Mouse (Mus musculus) frontal cortex, postnatal 25 days (tissue): ENCODE data around the gene Nup155.
"Not testable (repeated sequence)": the region's sequence is repeated elsewhere in the genome, so short reads cannot be mapped to it uniquely, and the experiment has no call there.

Experiments
- DNase-seq, 2 experiments: peaks; one replicate each; pipeline ENCODE4 v3.0.0; 2022; ENCODE audit warnings: low spot score in 2 of 2

Nup155 gene

DNA sequence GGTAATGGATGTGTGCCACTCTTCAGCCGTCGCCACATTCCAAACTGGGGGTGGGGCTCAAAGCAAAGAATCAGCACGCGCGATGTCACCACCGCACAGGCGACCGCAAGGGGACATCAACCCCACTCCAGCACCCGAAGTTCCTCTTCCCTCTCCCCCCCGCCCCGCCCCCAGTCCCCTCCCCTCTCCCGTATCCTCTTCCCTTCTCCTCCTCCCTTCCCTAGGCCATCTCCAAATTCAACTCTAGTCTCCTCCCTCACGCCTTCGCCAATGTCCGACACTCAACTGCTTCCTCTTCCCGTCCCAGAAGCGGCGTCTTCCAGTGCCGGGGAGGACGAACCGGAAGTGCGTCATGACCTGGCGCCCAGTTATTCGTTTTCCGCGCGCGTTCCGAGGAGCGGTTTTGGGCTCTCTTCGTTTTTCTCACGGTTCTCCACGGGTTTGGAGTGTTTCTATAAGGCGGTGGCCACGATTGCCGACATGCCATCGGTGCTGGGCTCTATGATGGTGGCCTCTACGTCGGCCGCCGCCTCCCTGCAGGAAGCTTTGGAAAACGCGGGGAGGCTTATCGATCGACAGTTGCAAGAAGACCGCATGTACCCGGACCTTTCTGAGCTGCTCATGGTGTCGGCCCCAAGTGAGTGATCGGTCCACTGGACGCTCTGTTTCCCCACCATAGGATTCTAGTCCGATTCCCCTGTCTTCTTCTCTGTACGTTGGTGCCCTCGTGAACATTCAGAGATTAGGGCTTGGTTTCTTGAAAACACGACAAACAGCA is at the start of gene Nup155:
Gene Nup155 (plus strand): TSS at position 308 of the 778 bp plus-strand sequence.
- peak; percentile 79 to 88 for DNase-seq

DNA sequence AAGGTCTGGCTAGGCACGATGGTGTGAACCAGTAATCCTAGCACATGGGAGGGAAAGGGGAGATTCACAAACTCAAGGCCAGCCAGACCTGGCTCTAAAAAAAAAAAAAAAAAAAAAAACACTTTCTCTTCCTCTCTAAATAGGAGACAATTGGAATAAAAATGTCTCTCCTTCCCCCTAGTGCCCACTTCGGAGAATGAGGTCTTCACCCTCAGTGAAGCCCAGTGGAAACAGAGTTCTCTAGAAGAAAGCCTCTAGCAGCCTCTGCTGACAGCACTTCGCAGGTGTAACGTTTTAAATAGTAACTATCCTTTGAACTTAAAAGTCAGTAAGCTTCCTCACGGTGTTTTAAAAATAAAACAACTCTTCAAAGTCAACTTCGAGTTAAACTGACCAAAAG is 43.9 kb upstream of the Nup155 start:
- DNase-seq: no peak

DNA sequence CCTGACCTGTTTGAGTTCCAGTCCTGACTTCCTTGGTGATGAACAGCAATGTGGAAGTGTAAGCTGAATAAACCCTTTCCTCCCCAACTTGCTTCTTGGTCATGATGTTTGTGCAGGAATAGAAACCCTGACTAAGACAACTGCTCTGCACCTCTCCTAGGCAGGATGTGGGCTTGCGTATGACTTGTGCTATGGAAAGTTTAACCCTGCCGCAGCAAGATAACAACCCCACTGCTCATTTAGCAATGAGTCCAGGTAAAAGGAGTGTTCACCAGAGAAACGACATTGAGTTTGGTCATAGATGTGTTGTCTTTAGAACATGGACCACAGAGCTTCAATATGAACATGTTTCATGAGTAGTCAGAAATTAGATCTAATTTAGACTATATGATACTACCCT is 35.9 kb upstream of the Nup155 start:
- DNase-seq: not testable (repeated sequence)

DNA sequence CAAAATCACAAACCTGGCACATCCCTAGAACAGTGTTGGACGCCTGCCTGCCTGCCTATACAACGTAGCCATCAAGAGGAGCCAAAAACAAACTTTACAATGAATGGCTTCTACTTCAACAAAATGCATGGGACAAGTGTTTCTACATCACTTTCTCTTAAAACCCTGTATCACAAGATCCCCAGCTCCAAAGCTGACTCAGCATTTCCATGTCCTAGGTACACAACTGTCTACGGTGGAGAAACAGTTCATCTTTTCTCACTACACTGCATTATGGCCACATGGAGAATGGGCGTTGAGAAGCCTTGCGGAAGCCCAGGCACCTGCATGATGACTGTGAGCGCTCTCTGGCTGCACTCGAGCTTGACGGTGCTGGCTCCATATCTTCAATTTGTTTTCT is 26.9 kb upstream of the Nup155 start:
- no peak for DNase-seq

DNA sequence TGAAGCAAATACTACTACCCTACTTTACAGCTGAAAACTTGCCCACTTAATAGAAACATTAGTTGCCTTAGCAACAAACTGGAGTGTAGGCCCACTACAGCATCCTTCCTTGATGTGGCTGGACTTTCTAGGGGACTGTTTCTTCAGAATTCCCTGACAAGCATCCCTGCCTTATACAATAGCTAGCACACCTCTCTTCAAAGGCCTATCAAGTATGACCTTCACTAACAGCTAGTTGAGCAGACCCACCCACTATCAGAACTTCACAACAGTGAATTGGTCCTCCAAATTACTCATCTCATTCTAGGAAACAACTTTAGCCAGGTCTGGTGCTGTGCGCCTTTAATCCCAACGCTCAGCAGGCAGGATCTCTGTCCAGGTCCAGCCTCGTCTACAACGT is 21.8 kb upstream of the Nup155 start:
- no peak for DNase-seq

GRCm38 (mm10) chr15:8088715-8089114 is 20.4 kb upstream of the Nup155 start:
- no peak for DNase-seq

DNA sequence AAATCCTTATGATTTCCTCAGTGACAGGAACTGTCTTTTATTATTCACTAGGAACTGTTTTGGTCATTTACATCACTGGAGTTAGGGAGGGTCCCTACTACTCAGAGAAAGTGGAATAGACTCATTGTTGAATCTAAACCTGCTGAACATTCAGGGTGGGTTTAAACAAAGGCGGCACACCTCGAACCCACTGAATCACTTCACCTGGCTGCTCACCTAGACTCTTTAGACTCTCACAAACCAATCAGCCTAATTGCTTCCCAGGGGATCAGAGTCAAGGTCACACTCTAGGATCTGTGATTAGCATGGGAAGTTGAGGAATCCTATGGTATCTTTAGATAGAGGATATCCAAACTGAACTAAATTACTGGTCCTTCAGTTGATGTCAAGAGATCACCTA is 18.4 kb upstream of the Nup155 start:
- no peak for DNase-seq

- not testable (repeated sequence) for DNase-seq
Observed at GRCm38 (mm10) chr15:8092668-8093067, 16.4 kb upstream of the Nup155 start.

DNA sequence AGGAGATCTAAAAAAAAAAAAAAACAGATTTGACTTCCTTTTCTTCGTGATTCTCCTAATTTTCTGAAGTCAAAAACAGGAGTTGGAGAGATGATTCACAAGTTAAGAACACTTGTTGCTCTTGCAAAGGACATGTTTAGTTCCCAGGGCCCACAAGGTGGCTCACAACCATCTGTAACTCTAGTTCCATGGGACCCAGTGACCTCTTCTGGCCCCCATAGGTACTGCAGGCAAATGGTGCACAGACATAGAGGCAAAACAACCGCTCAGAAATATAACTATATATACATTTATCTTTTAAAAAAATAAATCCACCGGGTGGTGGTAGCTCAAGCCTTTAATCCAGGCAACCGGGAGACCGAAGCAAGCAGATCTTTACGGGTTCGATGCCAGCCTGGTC is 11.2 kb upstream of the Nup155 start:
- DNase-seq: peak; percentile 23 to 43

GRCm38 (mm10) chr15:8098774-8099749 is 10.0 kb upstream of the Nup155 start, which contains the start of gene Wdr70:
Gene Wdr70, minus strand, starts transcription at chr15:8099209.
- DNase-seq: peak; percentile 99

GRCm38 (mm10) chr15:8101975-8102542 is 7.0 kb upstream of the Nup155 start:
- not testable (repeated sequence) for DNase-seq

DNA sequence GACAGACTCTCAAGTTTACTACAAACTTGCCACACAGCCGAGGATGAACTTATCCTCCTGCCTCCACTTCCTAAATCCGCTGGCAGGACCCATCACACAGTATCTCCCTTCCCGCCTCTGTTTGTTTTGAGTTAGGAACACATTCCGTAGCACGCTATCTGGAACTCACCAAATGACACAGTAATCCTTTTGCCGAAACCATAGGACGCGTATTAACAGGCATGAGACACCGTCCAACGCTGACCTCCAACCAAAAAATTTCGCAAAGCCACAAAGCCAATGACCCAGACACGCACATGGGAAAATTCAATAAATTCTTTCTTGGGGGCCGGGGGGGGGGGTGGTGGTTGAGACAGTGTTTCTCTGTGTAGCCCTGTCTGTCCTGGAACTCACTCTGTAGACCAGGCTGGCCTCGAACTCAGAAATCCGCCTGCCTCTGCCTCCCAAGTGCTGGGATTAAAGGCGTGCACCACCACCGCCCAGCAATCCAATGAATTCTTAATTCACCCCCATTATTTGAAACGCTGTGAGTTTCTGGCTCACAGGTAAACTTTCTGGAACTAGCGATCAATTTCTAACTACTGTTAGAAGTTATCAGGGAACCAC is 610 bp upstream of the Nup155 start:
- DNase-seq: no peak

DNA sequence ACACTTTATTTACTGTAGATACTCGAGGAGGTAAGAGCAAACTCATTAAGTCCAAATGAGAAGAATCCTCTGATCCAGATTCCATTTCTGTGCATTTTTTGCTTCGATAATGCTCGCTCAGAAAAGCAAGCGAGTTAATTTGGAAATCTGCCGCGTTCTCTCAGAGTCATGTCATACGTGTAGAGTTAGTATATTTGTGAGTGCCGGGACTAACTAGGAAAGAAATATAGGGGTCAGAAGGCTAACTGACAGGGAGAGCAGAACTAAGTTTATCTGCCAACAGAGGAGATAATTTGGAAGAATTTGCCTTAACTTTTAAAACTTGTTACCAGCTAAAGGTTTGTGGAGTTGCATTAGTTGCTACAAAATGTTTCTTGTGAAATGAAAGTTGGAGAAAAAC is 709 bp downstream of the Nup155 start:
- DNase-seq: no peak

DNA sequence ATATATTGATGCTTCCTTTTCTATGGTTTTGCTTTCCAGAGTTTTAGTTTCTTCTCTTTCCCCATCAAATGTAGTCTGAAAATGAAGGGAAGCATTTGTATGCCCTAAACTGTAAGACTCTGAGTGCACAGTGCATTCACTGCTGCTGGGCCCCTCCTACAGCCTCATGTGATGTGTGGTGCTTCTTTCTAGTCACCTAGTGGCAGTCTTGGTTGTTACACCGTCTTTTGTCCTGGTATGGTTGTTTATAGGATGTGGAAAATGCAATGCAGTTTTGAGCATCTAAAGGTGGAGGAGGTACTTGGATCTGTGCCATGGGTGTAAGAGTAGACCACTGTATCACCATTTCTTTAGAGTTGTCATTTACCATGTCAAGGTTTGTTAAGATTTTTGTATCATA is 20.2 kb downstream of the Nup155 start:
- DNase-seq: no peak

GRCm38 (mm10) chr15:8131268-8131667 is 22.2 kb downstream of the Nup155 start:
- DNase-seq: no peak

- no peak for DNase-seq
Observed at GRCm38 (mm10) chr15:8131761-8132160, 22.7 kb downstream of the Nup155 start.

DNA sequence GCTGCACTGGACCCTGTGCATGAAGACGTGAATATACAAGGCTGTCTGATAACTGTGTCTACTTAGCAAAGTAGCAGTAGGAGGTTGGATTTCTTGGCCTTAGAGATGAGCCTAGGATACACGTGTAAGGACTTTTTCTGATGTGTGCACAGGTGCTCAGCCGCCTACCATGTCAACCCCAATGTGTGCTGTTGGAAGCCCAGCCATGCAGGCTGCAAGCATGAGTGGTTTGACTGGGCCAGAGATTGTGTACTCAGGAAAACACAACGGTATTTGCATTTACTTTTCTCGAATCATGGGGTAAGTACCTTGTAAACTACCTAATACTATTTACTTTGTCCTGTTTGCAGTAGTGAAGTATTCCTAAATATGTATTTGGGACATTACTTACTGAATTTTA is 26.5 kb downstream of the Nup155 start:
- no peak for DNase-seq

- DNase-seq: no peak
Observed at GRCm38 (mm10) chr15:8161841-8162240, 52.8 kb downstream of the Nup155 start.

GRCm38 (mm10) chr15:8168591-8169265 is 59.7 kb downstream of the Nup155 start, which contains the start of gene Cplane1:
Gene Cplane1, plus strand, starts transcription at chr15:8169106.
- DNase-seq: peak; percentile 88 to 89

GRCm38 (mm10) chr15:8169266-8169746 is 60.2 kb downstream of the Nup155 start:
- no peak for DNase-seq

DNA sequence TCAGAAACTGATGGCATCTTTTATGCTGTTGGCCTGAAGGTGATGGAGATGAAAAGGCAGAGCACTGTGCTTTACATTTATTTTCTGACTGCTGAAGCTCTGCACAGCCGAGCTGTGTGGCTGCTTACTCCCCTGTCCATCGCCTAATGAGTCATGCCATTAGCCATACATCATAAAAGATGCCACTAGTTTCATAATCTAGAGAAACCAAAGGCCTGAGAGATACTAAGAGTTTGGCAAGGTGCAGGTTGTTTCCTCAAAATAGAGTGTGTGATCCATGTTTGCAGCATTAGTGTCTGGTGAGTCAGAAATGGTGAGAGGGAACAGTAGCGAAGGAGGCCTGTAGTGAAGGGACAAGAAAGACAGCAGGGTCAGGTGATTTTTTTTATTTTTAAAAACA is 80.5 kb downstream of the Nup155 start:
- DNase-seq: no peak
